Mouse (Mus musculus) heart, postnatal 25 days (tissue): ENCODE measurements around the gene C130073F10Rik. TPM values are rescaled to one million over a fixed set of nuclear protein-coding genes. Genes with fewer than 3 reads are reported as not detected.
"Not testable (repeated sequence)": the region's sequence is repeated elsewhere in the genome, so short reads cannot be mapped to it uniquely, and the experiment has no call there.

ENCODE experiments used
- DNase-seq: peaks from one replicate; pipeline ENCODE4 v3.0.0; 2022; ENCODE audit warnings: low spot score
- intact Hi-C: fragments of 180-260 bp; cut with DNase I; formaldehyde crosslinking; loops from one replicate; pipeline ENCODE4 v1.15.1; 2025
- total RNA-seq, 2 experiments: library from RNA; stranded (reverse); gene quantifications; 2 replicates each; pipeline ENCODE4 v1.2.3; 2021

The C130073F10Rik gene
- total RNA-seq: not detected

GRCm38 (mm10) chr4:101893656-101894420, at the start of gene C130073F10Rik:
C130073F10Rik (minus strand) TSS chr4:101893789.
- intact Hi-C loops: no loop called here
- DNase-seq: no peak

GRCm38 (mm10) chr4:101940107-101940506, 46.5 kb upstream of the C130073F10Rik start, which contains the start of gene Gm12794:
Gm12794 (plus strand) TSS chr4:101940407.
- intact Hi-C loops, DNase-seq: not testable (repeated sequence)

- DNase-seq, intact Hi-C loops: not testable (repeated sequence)
Observed at GRCm38 (mm10) chr4:101908821-101909220, 15.2 kb upstream of the C130073F10Rik start, which contains the start of gene Gm12800. Gm12800 (plus strand) TSS chr4:101909121.

DNA sequence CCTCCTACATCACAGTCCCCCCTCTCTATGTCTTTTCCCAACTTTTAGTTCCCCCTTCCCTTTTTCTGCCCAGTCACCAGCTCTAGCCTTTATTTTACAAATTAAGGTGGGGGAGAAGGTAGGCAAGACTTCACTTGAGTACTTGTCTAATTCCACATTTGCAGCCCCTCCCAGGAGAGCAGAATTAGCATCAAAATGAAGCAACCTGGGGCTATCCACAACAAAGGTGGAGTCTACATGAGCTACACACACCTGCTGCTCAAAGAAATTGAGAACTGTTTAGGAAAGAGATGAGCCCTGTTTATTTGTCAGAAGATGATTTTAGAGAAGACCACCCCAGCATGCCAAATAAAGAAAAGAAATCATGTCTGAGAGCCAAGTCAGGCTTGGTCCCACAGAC, 4.2 kb downstream of the C130073F10Rik start:
- intact Hi-C loops: no loop called here
- DNase-seq: no peak

DNA sequence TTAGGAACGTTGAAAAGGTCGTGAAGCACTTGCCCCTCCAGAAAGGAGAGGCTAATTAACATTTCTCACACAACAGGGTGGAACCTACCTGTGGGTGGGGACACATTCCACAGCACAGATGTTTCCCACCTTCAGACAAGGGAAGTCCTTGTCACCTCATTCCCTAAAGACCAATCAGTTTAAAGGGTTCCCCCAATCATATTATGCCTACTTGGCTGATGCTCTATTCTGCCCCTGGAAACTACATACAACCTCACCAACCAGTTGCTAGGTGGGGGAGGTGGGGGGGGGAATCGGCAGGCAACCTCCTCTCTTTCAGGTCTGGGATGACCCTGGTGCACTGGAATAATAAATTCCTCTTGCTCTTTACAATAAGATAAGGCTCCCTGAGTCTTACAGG, 9.9 kb downstream of the C130073F10Rik start:
- intact Hi-C loops: no loop called here
- no peak for DNase-seq

DNA sequence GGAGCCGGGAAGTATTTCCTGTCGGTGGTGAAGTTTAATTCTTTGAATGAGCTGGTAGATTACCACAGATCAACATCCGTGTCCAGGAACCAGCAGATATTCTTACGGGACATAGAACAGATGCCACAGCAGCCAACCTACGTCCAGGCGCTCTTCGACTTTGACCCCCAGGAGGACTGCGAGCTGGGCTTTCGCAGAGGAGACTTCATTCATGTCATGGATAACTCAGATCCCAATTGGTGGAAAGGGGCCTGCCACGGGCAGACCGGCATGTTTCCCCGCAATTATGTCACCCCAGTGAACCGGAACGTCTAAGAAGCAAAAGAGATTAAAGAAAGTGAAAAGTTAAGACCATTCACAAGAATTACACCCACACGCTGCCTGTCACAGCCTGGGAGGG, 17.9 kb downstream of the C130073F10Rik start:
- intact Hi-C loops, DNase-seq: not testable (repeated sequence)

DNA sequence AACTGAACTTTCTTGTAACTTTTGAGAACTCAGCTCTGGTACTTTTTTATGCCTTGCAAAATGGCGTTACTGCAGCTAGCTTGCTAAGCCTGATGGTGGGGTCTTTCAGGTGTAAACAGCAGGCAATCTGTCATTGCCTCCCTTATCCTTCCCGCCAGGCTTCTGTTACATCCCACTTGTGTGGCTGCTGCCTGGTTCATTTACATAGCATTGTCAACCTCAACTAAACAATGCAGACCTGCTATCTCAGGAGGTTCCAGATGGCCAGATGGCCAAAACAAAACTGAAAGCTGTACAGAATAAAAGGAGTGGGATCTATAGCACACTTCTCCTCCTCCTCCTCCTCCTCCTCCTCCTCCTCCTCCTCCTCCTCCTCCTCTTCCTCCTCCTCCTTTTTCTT, 21.6 kb downstream of the C130073F10Rik start:
- DNase-seq, intact Hi-C loops: not testable (repeated sequence)

DNA sequence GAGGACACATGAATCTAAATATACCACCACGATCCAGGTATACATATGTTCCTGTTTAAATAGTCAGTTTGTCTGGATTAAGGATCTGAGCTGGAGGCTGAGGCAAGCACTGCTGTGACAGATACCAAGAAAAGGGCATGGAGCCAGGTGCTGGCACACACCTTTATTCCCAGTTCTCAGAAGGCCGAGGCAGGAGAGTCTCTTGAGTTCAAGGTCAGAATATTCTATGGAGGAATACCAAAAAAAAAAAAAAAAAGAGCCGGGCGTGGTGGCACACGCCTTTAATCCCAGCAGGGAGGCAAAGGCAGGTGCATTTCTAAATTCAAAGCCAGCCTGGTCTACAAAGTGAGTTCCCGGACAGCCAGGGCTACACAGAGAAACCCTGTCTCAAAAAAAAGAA, 31.3 kb downstream of the C130073F10Rik start:
- intact Hi-C loops: no loop called here
- DNase-seq: no peak

DNA sequence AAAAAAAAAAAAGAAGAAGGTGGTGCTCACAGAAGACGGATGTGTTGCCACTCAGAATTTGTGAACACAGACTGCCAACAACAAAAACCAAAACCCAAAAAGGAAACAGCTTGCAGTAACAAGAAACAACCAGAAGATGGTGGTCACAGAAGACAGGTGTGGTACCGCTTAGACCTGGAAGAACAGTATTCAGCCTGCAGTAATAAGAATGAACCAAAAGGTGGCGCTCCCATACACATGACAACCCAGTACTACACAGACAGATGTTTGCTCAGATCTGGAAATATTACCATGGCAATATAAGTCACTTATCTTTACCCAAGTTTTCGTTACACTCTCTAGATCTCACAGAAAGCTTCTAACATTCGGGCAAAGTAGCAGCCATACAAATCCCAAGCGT, 32.7 kb downstream of the C130073F10Rik start:
- intact Hi-C loops: no loop called here
- DNase-seq: no peak

DNA sequence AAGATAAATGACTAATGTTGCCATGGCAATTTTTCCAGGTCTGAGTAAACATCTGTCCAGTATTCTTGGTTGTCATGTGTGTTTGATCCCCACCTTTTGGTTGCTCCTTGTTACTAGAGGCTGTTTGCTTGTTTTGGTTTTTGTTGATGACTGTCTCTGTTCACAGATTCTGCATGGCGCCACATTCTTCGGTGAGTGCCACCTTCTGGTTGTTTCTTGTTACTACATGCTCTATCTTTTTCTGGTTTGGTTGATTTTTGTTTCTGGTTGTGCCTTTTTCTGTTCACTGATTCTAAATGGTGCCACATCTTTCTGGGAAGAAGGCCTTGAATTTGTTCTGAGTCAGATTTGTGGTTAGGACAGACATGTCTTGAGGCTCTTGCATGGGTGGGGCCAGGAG, 42.7 kb downstream of the C130073F10Rik start:
- intact Hi-C loops: no loop called here
- DNase-seq: no peak

DNA sequence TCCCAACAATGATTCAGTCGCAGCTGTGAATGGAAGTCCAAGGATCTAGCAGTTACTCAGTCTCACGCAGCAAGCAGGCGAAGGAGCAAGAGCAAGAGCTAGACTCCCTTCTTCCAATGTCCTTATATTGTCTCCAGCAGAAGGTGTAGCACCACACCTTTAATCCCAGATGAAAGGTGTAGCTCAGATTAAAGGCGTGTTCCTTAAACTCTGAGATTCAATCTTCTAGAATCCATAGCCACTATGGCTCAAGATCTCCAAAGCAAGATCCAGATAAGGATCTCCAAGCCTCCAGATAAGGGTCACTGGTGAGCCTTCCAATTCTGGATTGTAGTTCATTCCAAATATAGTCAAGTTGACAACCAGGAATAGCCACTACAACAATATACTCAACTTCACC, 49.7 kb downstream of the C130073F10Rik start, which contains the start of gene B020004J07Rik:
B020004J07Rik (minus strand) TSS at position 101 of the 400 bp plus-strand sequence.
- DNase-seq, intact Hi-C loops: not testable (repeated sequence)

Other genes with a start within 250 kb of the C130073F10Rik start
- gene Leprot, start 246.1 kb downstream of the C130073F10Rik start, total RNA-seq: 10 to 100 TPM; 24.5 to 28.1 TPM
- 1 to 10 TPM; 4.2 to 7.1 TPM for gene Lepr, start 176.4 kb downstream of the C130073F10Rik start, total RNA-seq
- not detected for gene B020004J07Rik, start 49.8 kb downstream of the C130073F10Rik start, total RNA-seq
- not detected for gene Gm12800, start 15.3 kb upstream of the C130073F10Rik start, total RNA-seq
- not detected for gene Gm12794, start 46.6 kb upstream of the C130073F10Rik start, total RNA-seq
- not detected for gene Gm12790, start 87.3 kb upstream of the C130073F10Rik start, total RNA-seq
- gene Gm12789, start 92.8 kb upstream of the C130073F10Rik start, total RNA-seq: not detected
- gene Pde4b, start 193.8 kb upstream of the C130073F10Rik start, total RNA-seq: 10 to 100 TPM; 24.3 to 34.2 TPM